Mouse (Mus musculus) forebrain, embryonic 15.5 days (tissue): Measurements from ENCODE around the gene Ticam1. TPM values are rescaled to one million over a fixed set of nuclear protein-coding genes. Genes with fewer than 3 reads are reported as not detected.
"Not testable (repeated sequence)": the region's sequence is repeated elsewhere in the genome, so short reads cannot be mapped to it uniquely, and the experiment has no call there.

Experiments used
- ATAC-seq: fragments of 200-750 bp; cut with Nextera tagmentation; replicated peaks from 2 replicates; pipeline ENCODE4 v1.8.0; 2017; ENCODE audit warnings: mild to moderate bottlenecking, moderate TSS enrichment, moderate library complexity
- H3K27ac ChIP-seq: fragments of 300-500 bp; sonication (generic); replicated peaks from 2 replicates; pipeline ENCODE4 v1.5.1; 2015; ENCODE audit warnings: mild to moderate bottlenecking, inconsistent platforms
- H3K27me3 ChIP-seq: fragments of 300-500 bp; sonication (generic); 2 replicates; pipeline ENCODE4 v1.6.1; 2015; ENCODE audit warnings: inconsistent platforms
- H3K36me3 ChIP-seq: fragments of 300-500 bp; sonication (generic); 2 replicates; pipeline ENCODE4 v1.6.1; 2015; ENCODE audit warnings: mild to moderate bottlenecking, inconsistent platforms
- H3K4me1 ChIP-seq: fragments of 300-500 bp; sonication (generic); 2 replicates; pipeline ENCODE4 v1.6.1; 2015; ENCODE audit warnings: inconsistent platforms
- H3K4me2 ChIP-seq: fragments of 300-500 bp; sonication (generic); replicated peaks from 2 replicates; pipeline ENCODE4 v1.6.1; 2015; ENCODE audit warnings: mild to moderate bottlenecking, inconsistent platforms
- H3K4me3 ChIP-seq: fragments of 300-500 bp; sonication (generic); 2 replicates; pipeline ENCODE4 v1.5.1; 2015; ENCODE audit warnings: mild to moderate bottlenecking, inconsistent platforms
- H3K9ac ChIP-seq: fragments of 300-500 bp; sonication (generic); replicated peaks from 2 replicates; pipeline ENCODE4 v1.6.1; 2015; ENCODE audit warnings: mild to moderate bottlenecking, inconsistent platforms
- H3K9me3 ChIP-seq: fragments of 300-500 bp; sonication (generic); 2 replicates; pipeline ENCODE4 v1.6.1; 2016; ENCODE audit warnings: inconsistent platforms
- WGBS: fragments of 180-500 bp; shearing (Covaris S2); methylation state at CpG from one replicate; pipeline ENCODE4 v1.1.7; 2015; ENCODE audit warnings: mixed read lengths; 5-methylcytosine and 5-hydroxymethylcytosine counted together
- polyA plus RNA-seq: library from polyadenylated mRNA; unstranded; fragments of >200 nt; fragmentation: Nextera tagmentation; extraction: Ambion mirVana; gene quantifications from 2 replicates; pipeline ENCODE4 v1.2.1, GENCODE M21; 2015

Ticam1 gene
- polyA plus RNA-seq, 1 experiment from 2014 or later, result 1.7 TPM

DNA sequence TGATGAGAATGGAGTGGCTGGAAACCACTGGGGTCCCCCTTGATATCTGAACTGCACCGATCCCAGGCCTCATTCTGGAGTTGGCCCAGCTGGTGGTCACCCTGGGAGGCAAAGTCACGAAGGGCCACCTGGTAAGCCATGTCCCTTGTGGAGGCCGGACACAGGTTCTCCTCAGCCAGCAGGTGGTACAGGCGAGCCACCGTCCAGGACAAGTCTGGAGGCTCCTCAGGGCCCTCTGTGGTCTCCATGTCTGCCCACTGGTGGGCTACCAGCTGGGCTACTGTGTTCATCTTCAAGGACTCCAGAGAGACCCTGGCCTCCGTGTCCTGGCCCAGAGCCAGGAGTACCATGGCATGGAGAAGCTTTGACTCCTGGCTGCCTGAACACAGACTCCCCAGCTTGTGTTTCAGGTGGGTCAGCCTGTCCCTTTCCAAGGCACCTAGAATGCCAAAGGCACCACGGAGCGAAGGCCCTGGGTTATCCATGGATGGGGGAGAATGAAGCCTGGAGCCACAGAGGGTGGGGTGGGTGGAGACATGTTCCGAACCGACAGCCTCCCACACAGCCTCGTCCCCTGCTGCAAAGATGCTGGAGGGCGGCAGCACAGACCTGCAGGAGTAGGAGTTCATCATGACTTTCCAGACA, 4.9 kb downstream of the Ticam1 start:
- Histone ChIP-seq H3K4me1 (peaks cover 20% of the 10 kb centered on the region), H3K9me3 (no peaks in the 10 kb centered on the region), H3K4me2 (no peak overlapping the region), H3K27ac (no peak overlapping the region), H3K9ac (no peak overlapping the region), H3K27me3 (no peaks in the 10 kb centered on the region), H3K36me3 (no peaks in the 10 kb centered on the region), H3K4me3 (no peak overlapping the region)
- ATAC-seq, result no peak
- WGBS, result 88% methylated on average over 12 of the region's 12 CpGs

DNA sequence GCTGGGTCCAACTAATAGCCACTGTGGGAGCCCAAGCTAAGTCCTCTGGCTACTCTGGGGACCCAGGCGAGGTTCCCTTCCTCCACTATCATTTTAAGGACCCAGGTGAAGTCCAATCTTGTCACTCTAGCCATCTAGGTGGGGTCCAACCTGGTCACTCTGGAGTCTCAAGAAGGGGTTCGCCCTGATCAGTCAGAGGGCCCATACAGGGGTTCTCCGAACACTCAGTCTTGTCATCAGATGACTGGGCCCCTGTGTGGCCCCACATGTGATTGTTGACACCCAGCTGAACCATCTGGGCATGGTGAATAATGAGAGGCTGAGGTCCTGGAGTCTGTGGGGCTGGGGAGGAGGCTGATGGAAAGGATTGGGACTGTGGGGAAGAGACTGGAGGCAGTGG, 6.8 kb downstream of the Ticam1 start:
- Histone ChIP-seq H3K4me3 (peak overlapping the region; percentile 42), H3K9me3 (no peaks in the 10 kb centered on the region), H3K4me1 (peaks cover 12% of the 10 kb centered on the region), H3K4me2 (peak overlapping the region; percentile 78), H3K27ac (peak overlapping the region; percentile 74; the same call in 1 of the 2 replicates), H3K27me3 (no peaks in the 10 kb centered on the region), H3K36me3 (0 out of 2 replicates have a peak, but pooled peaks cover 3% of the 10 kb centered on the region), H3K9ac (peak overlapping the region; percentile 47)
- WGBS, result 73% methylated on average over 3 of the region's 3 CpGs
- peak; percentile 24; the same call in 1 of the 2 replicates for ATAC-seq

DNA sequence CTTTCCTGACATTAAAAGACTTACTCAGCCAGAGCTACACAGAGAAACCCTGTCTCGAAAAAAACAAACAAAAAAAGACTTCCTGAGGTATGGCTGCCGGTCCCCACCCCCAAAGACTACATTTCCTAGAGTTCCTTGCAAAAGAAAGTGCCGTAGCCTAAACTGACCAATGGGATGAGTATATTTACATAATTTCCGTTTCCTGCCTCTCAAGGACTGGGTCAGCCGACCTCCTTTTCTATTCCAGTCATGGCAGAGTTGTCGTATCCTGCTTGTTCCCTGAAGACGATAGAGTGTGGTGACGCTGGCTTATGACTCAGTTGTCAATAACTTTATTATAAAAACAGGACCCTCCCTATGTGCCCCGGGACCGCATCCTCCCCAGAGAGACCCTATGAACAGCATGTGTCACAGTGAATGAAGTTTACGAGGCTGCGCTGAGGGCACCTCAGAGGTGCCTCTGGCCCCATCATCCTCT, 7.4 kb downstream of the Ticam1 start:
- H3K27me3 ChIP-seq, result no peaks in the 10 kb centered on the region
- peaks cover 12% of the 10 kb centered on the region for H3K4me1 ChIP-seq
- peak; percentile 88 for ATAC-seq
- H3K36me3 ChIP-seq, result 0 out of 2 replicates have a peak, but pooled peaks cover 3% of the 10 kb centered on the region
- H3K9me3 ChIP-seq, result no peaks in the 10 kb centered on the region
- peak overlapping the region; percentile 74 for H3K27ac ChIP-seq
- peak overlapping the region; percentile 42 for H3K4me3 ChIP-seq
- 17% methylated on average over 12 of the region's 12 CpGs for WGBS
- peak overlapping the region; percentile 78 for H3K4me2 ChIP-seq
- H3K9ac ChIP-seq, result peak overlapping the region; percentile 47

DNA sequence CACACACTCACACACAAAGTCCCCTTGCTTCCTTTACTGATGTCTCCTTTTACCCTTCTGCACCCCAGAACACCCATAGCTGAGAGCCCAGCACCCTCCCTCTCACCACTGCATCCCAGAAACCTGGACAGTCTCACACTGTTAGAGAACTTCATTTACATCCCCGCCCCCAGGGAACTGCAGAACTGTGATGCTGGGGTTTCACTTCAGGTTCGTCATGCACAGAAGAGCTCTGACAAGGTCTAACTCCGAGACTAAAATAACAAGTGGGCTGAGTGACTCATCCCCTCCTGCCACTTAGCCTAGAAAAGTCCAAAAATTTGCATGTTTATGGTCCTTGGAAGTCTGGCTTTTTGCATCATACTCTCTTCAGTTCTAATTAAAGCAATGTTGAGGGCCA, 10.3 kb downstream of the Ticam1 start:
- no peak overlapping the region for H3K27ac ChIP-seq
- peaks cover 33% of the 10 kb centered on the region for H3K4me1 ChIP-seq
- H3K27me3 ChIP-seq, result no peaks in the 10 kb centered on the region
- H3K4me2 ChIP-seq, result no peak overlapping the region
- no peak for ATAC-seq
- H3K4me3 ChIP-seq, result no peak overlapping the region
- no peak overlapping the region for H3K9ac ChIP-seq
- no peaks in the 10 kb centered on the region for H3K9me3 ChIP-seq
- H3K36me3 ChIP-seq, result peaks cover 24% of the 10 kb centered on the region
- WGBS, result 61% methylated on average over 3 of the region's 3 CpGs

DNA sequence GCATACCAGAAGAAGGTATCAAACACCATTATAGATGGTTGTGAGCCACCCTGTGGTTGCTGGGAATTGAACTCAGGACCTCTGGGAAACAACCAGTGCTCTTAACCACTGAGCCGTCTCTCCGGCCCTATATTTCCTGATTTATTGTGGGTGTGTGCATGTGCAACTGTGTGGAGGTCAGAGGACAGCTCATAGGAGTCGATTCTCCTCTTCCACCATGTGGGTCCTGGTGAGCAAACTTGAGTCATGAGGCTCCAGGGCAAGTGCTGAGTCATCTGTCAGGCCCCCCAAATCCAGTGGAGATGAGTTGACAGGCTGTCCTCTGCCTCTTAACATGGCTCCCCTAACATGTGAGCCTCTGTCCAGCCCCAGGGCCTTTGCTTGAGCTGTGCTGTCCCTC, 10.7 kb downstream of the Ticam1 start:
- H3K36me3 ChIP-seq, result peaks cover 28% of the 10 kb centered on the region
- no peak overlapping the region for H3K4me2 ChIP-seq
- H3K9me3 ChIP-seq, result no peaks in the 10 kb centered on the region
- no peaks in the 10 kb centered on the region for H3K27me3 ChIP-seq
- 93% methylated on average over 3 of the region's 3 CpGs for WGBS
- ATAC-seq, result no peak
- no peak overlapping the region for H3K9ac ChIP-seq
- peaks cover 37% of the 10 kb centered on the region for H3K4me1 ChIP-seq
- no peak overlapping the region for H3K27ac ChIP-seq
- H3K4me3 ChIP-seq, result no peak overlapping the region

DNA sequence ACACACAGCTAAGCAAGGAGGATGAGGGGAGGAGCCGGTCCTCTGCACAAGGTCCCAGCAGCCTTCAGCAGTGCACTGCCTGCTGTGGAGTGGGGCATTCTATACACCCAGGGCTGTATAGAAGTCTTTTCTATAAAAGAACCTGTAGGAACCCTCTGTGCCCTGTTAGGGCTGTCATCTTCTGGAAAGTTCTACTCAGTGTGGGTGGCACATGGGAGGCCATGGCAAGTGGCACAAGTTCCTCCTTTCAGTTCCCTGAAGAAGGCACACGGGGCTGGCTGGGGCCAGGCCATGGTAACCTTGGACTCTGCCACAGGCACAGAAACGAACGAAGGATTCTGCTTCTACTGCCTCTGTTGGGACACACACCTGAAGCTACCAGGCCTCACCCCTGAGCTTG, 11.6 kb downstream of the Ticam1 start:
- Histone ChIP-seq H3K4me3 (no peak overlapping the region), H3K9ac (no peak overlapping the region), H3K27me3 (no peaks in the 10 kb centered on the region), H3K9me3 (no peaks in the 10 kb centered on the region), H3K36me3 (peaks cover 37% of the 10 kb centered on the region), H3K27ac (no peak overlapping the region), H3K4me1 (peaks cover 46% of the 10 kb centered on the region), H3K4me2 (no peak overlapping the region)
- 92% methylated on average over 4 of the region's 4 CpGs for WGBS
- ATAC-seq, result no peak

GRCm38 (mm10) chr17:56264020-56264419, 12.6 kb downstream of the Ticam1 start:
- Histone ChIP-seq H3K27me3 (no peaks in the 10 kb centered on the region), H3K27ac (no peak overlapping the region), H3K36me3 (peaks cover 47% of the 10 kb centered on the region), H3K4me3 (no peak overlapping the region), H3K4me2 (no peak overlapping the region), H3K4me1 (peaks cover 47% of the 10 kb centered on the region), H3K9me3 (no peaks in the 10 kb centered on the region), H3K9ac (no peak overlapping the region)
- peak; percentile 61 for ATAC-seq
- WGBS, result 18% methylated on average over 8 of the region's 8 CpGs

DNA sequence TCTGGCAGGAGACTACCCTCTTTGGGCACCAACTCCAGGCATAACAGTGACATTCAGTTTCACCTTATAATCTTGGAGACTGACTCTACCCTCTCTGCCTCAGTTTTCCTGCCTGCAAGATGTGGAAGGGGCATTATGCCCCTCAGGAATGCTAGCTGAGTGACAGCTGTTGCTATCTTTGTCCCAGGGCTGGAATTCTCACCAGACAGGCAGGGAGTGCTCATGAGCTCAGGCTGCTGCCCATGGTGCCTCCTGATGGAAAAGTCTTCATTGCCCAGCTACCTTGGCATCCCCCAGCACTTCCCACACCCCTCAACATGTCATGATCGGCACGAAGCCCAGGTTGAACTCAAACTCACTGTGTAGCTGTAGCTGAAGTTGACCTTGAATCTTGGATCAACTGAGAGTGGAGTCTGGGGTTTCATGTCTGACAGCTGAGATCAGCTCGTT, 13.9 kb downstream of the Ticam1 start:
- no peak overlapping the region for H3K4me3 ChIP-seq
- H3K27ac ChIP-seq, result no peak overlapping the region
- no peaks in the 10 kb centered on the region for H3K9me3 ChIP-seq
- 91% methylated on average over 3 of the region's 3 CpGs for WGBS
- ATAC-seq, result no peak
- peaks cover 57% of the 10 kb centered on the region for H3K4me1 ChIP-seq
- H3K9ac ChIP-seq, result no peak overlapping the region
- H3K4me2 ChIP-seq, result no peak overlapping the region
- peaks cover 54% of the 10 kb centered on the region for H3K36me3 ChIP-seq
- H3K27me3 ChIP-seq, result no peaks in the 10 kb centered on the region

DNA sequence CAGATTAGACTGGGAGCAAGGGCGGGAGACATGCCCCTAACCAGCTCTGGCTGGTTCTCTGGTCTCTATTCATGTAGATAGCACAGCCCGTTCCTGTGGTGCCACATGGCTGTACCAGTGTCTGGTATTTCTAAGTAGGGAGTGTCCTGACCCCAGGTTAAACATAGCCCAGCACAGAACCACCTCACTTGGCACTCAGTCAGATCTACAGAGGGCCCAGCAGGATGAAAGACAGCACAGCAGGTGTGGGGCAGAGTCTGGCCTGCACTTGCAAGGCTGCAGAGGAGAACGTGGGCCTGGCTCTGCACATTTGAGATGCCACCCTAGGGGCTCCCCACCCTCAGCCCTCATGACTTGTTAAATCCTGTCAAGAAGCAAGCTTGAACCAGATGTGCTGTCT, 15.4 kb downstream of the Ticam1 start:
- no peak overlapping the region for H3K4me3 ChIP-seq
- ATAC-seq, result no peak
- WGBS, result 75% methylated on average over 3 of the region's 3 CpGs
- no peak overlapping the region for H3K4me2 ChIP-seq
- H3K9ac ChIP-seq, result no peak overlapping the region
- peaks cover 56% of the 10 kb centered on the region for H3K36me3 ChIP-seq
- H3K27me3 ChIP-seq, result no peaks in the 10 kb centered on the region
- peaks cover 61% of the 10 kb centered on the region for H3K4me1 ChIP-seq
- H3K27ac ChIP-seq, result no peak overlapping the region
- H3K9me3 ChIP-seq, result no peaks in the 10 kb centered on the region

DNA sequence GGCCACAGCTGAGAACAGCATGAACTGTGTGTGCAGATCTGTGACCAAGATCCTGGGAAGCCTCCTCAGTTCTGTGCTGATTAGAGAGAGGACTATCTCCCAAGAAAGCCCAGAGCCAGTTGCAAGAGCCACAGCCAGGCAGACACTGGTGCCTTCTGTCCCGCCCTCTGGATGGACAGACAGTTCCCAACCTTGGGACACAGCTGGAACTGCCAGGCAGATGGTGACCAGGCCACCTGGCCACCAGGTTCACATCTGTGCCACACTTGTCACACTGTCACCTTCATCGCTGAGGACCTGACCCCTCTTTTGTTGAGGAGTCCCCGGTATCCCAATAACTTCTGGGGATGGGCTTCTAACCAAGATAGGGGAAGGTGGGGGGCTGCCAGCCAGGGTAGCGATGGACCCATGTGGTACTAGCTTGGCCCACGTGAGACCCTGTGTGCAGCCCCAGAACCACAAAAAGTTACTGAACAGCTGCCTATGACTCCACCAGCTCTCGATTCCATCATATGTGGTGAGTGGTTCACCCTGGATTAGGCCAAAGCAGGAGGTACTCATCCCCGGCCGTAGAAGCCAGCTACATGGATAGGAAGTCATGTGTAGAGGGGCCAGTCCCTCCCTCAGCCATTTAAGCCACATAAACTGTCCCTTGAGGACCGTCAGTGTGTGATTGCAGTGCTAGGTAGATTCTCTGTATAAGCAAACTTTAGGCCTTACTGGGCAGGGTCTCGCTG, 17.1 kb downstream of the Ticam1 start:
- 0 out of 2 replicates have a peak overlapping the region, but pooled peaks have one; percentile 19 for H3K9ac ChIP-seq
- H3K36me3 ChIP-seq, result peaks cover 53% of the 10 kb centered on the region
- no peaks in the 10 kb centered on the region for H3K27me3 ChIP-seq

DNA sequence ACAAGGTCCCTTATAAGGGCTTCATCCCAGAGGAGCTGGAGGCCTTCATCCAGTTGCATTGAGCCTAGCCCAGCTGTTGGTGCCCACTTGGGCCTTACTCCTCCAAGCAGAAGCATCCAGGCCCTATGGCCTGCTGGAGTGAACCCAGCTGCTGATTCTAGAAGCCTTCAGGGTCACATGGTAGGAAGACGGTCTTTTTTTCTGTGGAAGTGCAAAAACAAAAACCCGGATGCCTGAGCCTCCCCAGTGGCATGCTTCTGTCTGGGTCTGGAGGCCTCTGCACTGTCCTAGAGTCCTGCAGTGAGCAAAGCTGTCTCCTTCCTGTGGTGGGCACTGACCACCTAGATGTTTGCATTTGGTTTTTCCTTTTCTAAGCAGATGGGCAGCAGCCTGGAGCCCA, 17.8 kb downstream of the Ticam1 start:
- H3K4me3 ChIP-seq, H3K9me3 ChIP-seq, H3K27ac ChIP-seq, ATAC-seq, H3K27me3 ChIP-seq: not testable (repeated sequence)
- 84% methylated on average over 2 of the region's 2 CpGs for WGBS
- Histone ChIP-seq H3K4me1 (peaks cover 67% of the 10 kb centered on the region), H3K4me2 (peak overlapping the region; percentile 6; the same call in 1 of the 2 replicates), H3K9ac (0 out of 2 replicates have a peak overlapping the region, but pooled peaks have one; percentile 19), H3K36me3 (peaks cover 53% of the 10 kb centered on the region)

More for the DNA sequence above, 17.1 kb downstream of the Ticam1 start:
- H3K4me1 ChIP-seq, result peaks cover 72% of the 10 kb centered on the region
- no peaks in the 10 kb centered on the region for H3K9me3 ChIP-seq
- H3K4me2 ChIP-seq, result peak overlapping the region; percentile 6; the same call in 1 of the 2 replicates
- ATAC-seq, result no peak
- 91% methylated on average over 10 of the region's 10 CpGs for WGBS
- H3K27ac ChIP-seq, result no peak overlapping the region
- no peak overlapping the region for H3K4me3 ChIP-seq

DNA sequence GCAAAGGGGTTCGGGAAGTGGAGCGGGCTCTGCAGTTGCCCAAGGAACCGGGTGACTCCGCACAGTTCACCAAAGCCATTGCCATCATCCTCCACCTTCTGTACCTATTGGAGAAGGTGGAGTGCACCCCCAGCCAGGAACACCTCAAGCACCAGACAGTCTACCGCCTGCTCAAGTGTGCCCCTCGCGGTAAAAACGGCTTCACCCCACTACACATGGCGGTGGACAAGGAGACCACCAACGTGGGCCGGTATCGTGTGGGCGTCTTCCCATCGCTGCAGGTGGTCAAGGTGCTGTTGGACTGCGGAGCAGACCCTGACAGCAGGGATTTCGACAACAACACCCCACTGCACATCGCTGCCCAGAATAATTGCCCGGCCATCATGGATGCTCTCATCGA, 18.3 kb downstream of the Ticam1 start:
- not testable (repeated sequence) for H3K9ac ChIP-seq, H3K27ac ChIP-seq, H3K27me3 ChIP-seq, H3K9me3 ChIP-seq, ATAC-seq
- peaks cover 51% of the 10 kb centered on the region for H3K36me3 ChIP-seq
- WGBS, result 94% methylated on average over 19 of the region's 19 CpGs
- H3K4me3 ChIP-seq, result peak overlapping the region; percentile 59; the same call in 1 of the 2 replicates
- H3K4me1 ChIP-seq, result peaks cover 67% of the 10 kb centered on the region
- H3K4me2 ChIP-seq, result peak overlapping the region; percentile 98
